Mouse (Mus musculus): ENCODE measurements around the gene Pemt.

DNA sequence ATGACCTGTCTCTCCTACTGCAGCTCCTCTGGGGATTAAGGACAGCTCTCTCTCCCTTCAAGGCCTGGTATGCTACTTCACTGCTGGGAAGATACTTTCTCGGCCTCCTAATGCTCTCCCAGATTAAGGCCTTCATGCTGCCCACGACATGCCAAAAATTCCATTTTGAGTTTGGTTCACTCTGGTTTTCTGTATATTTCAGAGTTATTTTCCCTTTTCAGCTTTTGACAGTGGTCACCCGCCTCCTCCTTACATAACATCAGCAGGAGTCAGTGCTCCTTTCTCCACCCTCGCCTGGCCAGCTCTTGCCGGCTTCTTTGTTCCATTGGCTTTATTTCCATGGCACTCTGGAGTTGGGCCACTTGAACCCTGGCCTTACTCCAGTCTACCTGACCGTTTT, 41.6 kb downstream of the Pemt start:
- TF ChIP-seq HCFC1 (IDR thresholded peaks at IDR 0.05; ENCODE audit: borderline replicate concordance, insufficient read depth, low read length) (no peak), ZC3H11A (IDR thresholded peaks at IDR 0.05; ENCODE audit: borderline replicate concordance, low read depth, low read length) (no peak)
